Mouse (Mus musculus): Measurements from ENCODE around the gene 1700057G04Rik. TPM values are rescaled to one million over a fixed set of nuclear protein-coding genes. Genes with fewer than 3 reads are reported as not detected.

Gene 1700057G04Rik
- polyA plus RNA-seq, 1 experiment from 2014 or later, result not detected

DNA sequence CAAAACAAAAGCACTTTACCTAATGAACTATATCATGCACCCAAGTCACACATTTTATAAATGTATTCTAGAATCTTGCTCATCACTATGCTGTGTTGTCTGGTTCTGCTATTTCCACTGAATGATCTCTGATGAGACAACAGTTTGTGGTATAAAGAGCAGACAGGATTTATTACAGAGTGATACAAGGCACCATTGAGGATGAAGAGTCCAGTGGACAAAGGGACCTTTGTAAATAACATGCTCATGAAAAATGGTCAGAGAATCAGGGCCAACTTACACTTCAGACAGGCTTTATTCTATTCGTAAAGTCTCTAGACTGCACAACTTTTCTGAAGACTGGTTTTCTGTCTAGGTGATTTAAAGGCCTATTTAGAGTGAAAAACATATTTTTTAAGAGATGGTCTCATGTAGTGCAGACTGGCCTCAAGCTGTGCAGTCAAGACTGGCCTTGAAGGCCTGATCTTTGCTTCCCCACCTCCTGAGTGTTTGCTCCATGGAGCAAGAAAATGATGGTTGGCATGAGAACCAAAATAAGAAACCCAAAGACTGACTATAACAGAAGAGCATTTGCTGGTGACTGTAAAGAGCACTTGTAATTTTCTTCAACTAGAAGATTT is 51.6 kb downstream of the 1700057G04Rik start:
- DNase-seq (ENCODE audit: low spot score) (no peak), ATAC-seq (replicated peaks; ENCODE audit: low FRiP score) (no peak)
- 87% methylated on average over 1 of the region's 1 CpGs for WGBS
- no peak overlapping the region for H3K4me2 ChIP-seq
- H3K36me3 ChIP-seq (ENCODE audit: control insufficient read depth, insufficient read depth, low read length), result no peaks in the 10 kb centered on the region
- H3K27me3 ChIP-seq (replicated peaks; ENCODE audit: control insufficient read depth, insufficient read depth, low read length), result no peaks in the 10 kb centered on the region
- no peak overlapping the region for H3K9ac ChIP-seq (ENCODE audit: low read depth, low read length)
- no peaks in the 10 kb centered on the region for H3K9me3 ChIP-seq (ENCODE audit: control insufficient read depth, low read length)
- no peak overlapping the region for H3K4me3 ChIP-seq (ENCODE audit: low read depth, low read length)
- no peaks in the 10 kb centered on the region for H3K4me1 ChIP-seq (replicated peaks; ENCODE audit: control insufficient read depth, insufficient read depth, low read length)
- no peak overlapping the region for H3K27ac ChIP-seq (ENCODE audit: low read depth, low read length)

DNA sequence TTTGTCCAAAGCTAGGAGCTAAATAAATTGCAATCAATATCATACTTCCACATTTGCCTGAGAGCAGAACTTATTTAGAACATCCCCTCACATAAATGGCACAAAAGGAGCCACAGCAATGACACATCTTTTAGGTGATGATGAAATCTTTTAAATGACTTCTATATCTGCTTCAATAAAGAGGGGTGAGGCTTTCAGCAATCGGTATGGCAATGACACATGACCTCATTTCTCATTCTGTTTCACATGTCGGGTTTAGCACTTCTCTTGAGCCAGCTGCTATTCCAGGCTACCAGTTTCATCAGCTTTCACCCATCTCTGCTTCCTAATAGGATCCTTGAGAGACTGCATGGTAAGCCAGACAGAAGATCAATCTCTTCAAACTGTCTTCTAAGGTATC is 54.3 kb downstream of the 1700057G04Rik start:
- H3K9me3 ChIP-seq (ENCODE audit: control insufficient read depth, low read length), result no peaks in the 10 kb centered on the region
- no peaks in the 10 kb centered on the region for H3K27me3 ChIP-seq (replicated peaks; ENCODE audit: control insufficient read depth, insufficient read depth, low read length)
- DNase-seq (ENCODE audit: low spot score) (no peak), ATAC-seq (replicated peaks; ENCODE audit: low FRiP score) (no peak)
- H3K27ac ChIP-seq (ENCODE audit: low read depth, low read length), result no peak overlapping the region
- no peak overlapping the region for H3K4me3 ChIP-seq (ENCODE audit: low read depth, low read length)
- no peak overlapping the region for H3K4me2 ChIP-seq
- 79% methylated on average over 2 of the region's 2 CpGs for WGBS
- H3K36me3 ChIP-seq (ENCODE audit: control insufficient read depth, insufficient read depth, low read length), result no peaks in the 10 kb centered on the region
- no peaks in the 10 kb centered on the region for H3K4me1 ChIP-seq (replicated peaks; ENCODE audit: control insufficient read depth, insufficient read depth, low read length)
- no peak overlapping the region for H3K9ac ChIP-seq (ENCODE audit: low read depth, low read length)

DNA sequence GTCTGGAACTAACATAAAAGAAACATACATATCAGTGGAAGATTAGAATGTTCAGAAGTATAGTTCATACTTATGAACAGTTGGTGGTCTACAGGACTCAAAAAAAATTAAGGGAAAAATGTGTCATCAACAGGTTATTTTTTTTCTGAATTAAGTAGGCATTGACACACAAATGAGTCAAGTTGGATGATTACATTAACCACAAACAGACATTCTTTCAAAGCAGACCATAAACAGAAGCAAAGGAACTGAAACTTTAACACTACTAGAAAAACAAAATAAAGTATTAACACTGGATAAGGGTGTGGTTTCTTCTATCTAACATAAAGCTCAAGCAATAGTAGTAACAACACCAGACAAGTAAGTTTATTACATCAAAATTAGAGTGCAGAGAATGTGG is 59.7 kb downstream of the 1700057G04Rik start:
- Histone ChIP-seq H3K27me3 (replicated peaks; ENCODE audit: control insufficient read depth, insufficient read depth, low read length) (no peaks in the 10 kb centered on the region), H3K4me3 (ENCODE audit: low read depth, low read length) (no peak overlapping the region), H3K4me2 (no peak overlapping the region), H3K4me1 (replicated peaks; ENCODE audit: control insufficient read depth, insufficient read depth, low read length) (no peaks in the 10 kb centered on the region), H3K36me3 (ENCODE audit: control insufficient read depth, insufficient read depth, low read length) (no peaks in the 10 kb centered on the region), H3K27ac (ENCODE audit: low read depth, low read length) (no peak overlapping the region), H3K9me3 (ENCODE audit: control insufficient read depth, low read length) (no peaks in the 10 kb centered on the region), H3K9ac (ENCODE audit: low read depth, low read length) (no peak overlapping the region)
- ATAC-seq (replicated peaks; ENCODE audit: low FRiP score), result no peak
- no peak for DNase-seq (ENCODE audit: low spot score)

DNA sequence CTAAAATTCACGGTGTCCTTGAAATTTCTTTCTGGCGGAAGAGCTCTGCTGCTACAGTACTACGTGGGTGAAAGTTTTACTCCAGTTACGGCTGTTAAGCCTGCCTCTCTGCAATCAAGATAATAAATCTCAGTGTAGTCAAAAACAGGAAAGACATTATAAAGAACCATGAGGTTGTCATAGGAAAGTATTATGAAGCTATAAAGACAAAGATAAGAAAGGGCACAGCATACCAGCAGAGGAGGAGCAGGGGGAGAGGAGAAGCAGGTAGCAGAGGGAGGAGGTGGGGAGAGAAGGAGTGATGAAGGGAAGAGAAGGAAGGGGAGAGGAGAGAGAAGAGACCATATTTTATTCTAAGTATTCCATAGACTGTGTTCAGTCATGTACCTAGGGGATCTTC is 64.7 kb downstream of the 1700057G04Rik start:
- Histone ChIP-seq H3K27ac (ENCODE audit: low read depth, low read length) (no peak overlapping the region), H3K9me3 (ENCODE audit: control insufficient read depth, low read length) (no peaks in the 10 kb centered on the region), H3K36me3 (ENCODE audit: control insufficient read depth, insufficient read depth, low read length) (no peaks in the 10 kb centered on the region), H3K4me3 (ENCODE audit: low read depth, low read length) (no peak overlapping the region), H3K4me1 (replicated peaks; ENCODE audit: control insufficient read depth, insufficient read depth, low read length) (no peaks in the 10 kb centered on the region), H3K9ac (ENCODE audit: low read depth, low read length) (no peak overlapping the region), H3K4me2 (no peak overlapping the region), H3K27me3 (replicated peaks; ENCODE audit: control insufficient read depth, insufficient read depth, low read length) (no peaks in the 10 kb centered on the region)
- 51% methylated on average over 4 of the region's 4 CpGs for WGBS
- DNase-seq (ENCODE audit: low spot score), result no peak
- no peak for ATAC-seq (replicated peaks; ENCODE audit: low FRiP score)

DNA sequence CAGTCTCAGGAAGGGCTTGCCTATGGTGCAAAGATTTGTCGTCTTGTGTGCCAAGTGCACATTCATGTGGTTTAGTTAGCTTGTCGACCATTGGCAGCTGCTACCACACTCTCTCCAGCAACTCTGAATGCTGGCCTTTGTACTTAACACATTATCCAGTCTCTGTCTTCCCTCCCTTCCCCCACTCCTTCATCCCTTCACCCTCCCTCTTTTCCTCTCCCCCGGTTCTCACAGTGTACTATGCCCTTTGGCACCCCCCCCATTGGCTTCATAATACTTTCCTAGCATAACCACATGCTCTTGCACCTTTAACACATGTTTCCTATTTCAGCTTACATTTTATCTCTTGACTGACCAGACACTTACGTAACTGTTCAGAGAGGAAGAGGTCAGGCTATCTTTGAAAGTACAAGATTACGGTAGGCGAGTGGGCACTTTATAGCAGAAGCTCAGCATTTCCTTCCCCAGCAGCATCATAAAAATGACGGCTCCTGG is 65.6 kb downstream of the 1700057G04Rik start:
- H3K4me1 ChIP-seq (replicated peaks; ENCODE audit: control insufficient read depth, insufficient read depth, low read length), result no peaks in the 10 kb centered on the region
- H3K27me3 ChIP-seq (replicated peaks; ENCODE audit: control insufficient read depth, insufficient read depth, low read length), result no peaks in the 10 kb centered on the region
- DNase-seq (ENCODE audit: low spot score), result no peak
- peak; percentile 36; the same call in 1 of the 2 replicates for ATAC-seq (replicated peaks; ENCODE audit: low FRiP score)
- H3K4me2 ChIP-seq, result no peak overlapping the region
- H3K36me3 ChIP-seq (ENCODE audit: control insufficient read depth, insufficient read depth, low read length), result no peaks in the 10 kb centered on the region
- H3K4me3 ChIP-seq (ENCODE audit: low read depth, low read length), result no peak overlapping the region
- H3K9me3 ChIP-seq (ENCODE audit: control insufficient read depth, low read length), result no peaks in the 10 kb centered on the region
- no peak overlapping the region for H3K27ac ChIP-seq (ENCODE audit: low read depth, low read length)
- 26% methylated on average over 7 of the region's 7 CpGs for WGBS
- no peak overlapping the region for H3K9ac ChIP-seq (ENCODE audit: low read depth, low read length)

DNA sequence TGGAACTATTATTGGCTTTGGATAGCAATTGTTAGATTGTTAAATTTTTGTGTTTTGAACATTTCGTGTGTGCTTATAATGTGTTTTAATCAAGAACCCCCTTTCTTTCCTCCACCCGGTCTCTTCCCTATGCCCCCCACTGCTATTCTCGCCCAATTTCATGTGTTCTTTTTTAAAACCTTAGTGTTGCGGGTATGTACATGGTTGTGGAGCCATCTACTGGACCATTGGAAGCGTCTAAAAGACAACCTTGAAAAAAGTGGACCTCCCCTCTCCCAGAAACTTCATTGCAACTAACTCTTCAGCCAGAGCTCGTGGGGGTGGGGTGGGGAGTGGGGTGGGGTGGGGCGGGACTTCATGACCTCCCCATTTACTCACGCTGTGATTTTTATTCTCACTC is 66.2 kb downstream of the 1700057G04Rik start:
- Histone ChIP-seq H3K27me3 (replicated peaks; ENCODE audit: control insufficient read depth, insufficient read depth, low read length) (no peaks in the 10 kb centered on the region), H3K36me3 (ENCODE audit: control insufficient read depth, insufficient read depth, low read length) (no peaks in the 10 kb centered on the region), H3K4me2 (no peak overlapping the region), H3K4me3 (ENCODE audit: low read depth, low read length) (no peak overlapping the region), H3K9ac (ENCODE audit: low read depth, low read length) (no peak overlapping the region), H3K27ac (ENCODE audit: low read depth, low read length) (no peak overlapping the region), H3K9me3 (ENCODE audit: control insufficient read depth, low read length) (no peaks in the 10 kb centered on the region), H3K4me1 (replicated peaks; ENCODE audit: control insufficient read depth, insufficient read depth, low read length) (no peaks in the 10 kb centered on the region)
- DNase-seq (ENCODE audit: low spot score), result no peak
- WGBS, result 54% methylated on average over 8 of the region's 8 CpGs
- no peak for ATAC-seq (replicated peaks; ENCODE audit: low FRiP score)

DNA sequence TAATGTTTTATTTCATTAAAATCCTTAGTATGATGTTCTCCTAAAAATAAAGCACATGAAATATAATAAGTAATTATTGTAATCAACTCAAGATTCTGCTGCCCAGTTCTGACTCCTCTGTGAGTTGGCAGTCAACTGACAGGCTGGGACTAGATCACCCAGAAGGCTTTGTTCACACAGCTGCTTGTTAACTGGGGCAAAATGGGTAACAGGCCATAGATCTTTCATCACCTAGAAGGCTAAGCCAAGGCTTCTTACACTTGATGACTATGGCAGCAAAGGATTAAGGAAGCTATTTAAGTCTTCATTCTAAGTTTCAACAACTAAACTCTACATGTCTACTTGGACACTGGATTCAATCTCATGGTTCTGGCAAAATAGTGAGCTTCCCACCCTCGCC is 68.8 kb downstream of the 1700057G04Rik start:
- DNase-seq (ENCODE audit: low spot score), result no peak
- no peaks in the 10 kb centered on the region for H3K27me3 ChIP-seq (replicated peaks; ENCODE audit: control insufficient read depth, insufficient read depth, low read length)
- no peak overlapping the region for H3K9ac ChIP-seq (ENCODE audit: low read depth, low read length)
- no peak overlapping the region for H3K4me3 ChIP-seq (ENCODE audit: low read depth, low read length)
- no peaks in the 10 kb centered on the region for H3K4me1 ChIP-seq (replicated peaks; ENCODE audit: control insufficient read depth, insufficient read depth, low read length)
- H3K27ac ChIP-seq (ENCODE audit: low read depth, low read length), result no peak overlapping the region
- 57% methylated on average over 1 of the region's 1 CpGs for WGBS
- no peak for ATAC-seq (replicated peaks; ENCODE audit: low FRiP score)
- H3K4me2 ChIP-seq, result no peak overlapping the region
- no peaks in the 10 kb centered on the region for H3K36me3 ChIP-seq (ENCODE audit: control insufficient read depth, insufficient read depth, low read length)
- H3K9me3 ChIP-seq (ENCODE audit: control insufficient read depth, low read length), result no peaks in the 10 kb centered on the region

DNA sequence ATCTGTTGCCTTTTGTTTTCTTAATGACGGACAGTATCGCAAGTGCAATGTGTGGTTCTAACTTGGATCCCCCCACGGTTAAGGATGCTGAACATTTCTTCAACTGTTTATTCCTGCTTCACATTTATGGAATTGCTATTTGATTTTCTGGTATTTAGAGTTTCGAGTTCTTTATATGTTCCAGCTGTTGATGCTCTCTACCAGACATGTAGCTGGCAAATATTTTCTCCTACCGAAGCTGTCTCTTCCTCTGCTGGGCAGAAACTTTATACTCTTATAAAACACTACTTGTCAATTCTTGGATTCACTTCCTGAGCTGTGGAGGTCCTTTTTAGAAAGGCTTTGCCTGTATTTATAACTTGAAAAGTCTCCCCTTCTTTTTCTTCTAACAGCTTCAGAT is 70.1 kb downstream of the 1700057G04Rik start:
- no peaks in the 10 kb centered on the region for H3K27me3 ChIP-seq (replicated peaks; ENCODE audit: control insufficient read depth, insufficient read depth, low read length)
- H3K4me3 ChIP-seq (ENCODE audit: low read depth, low read length), result no peak overlapping the region
- ATAC-seq (replicated peaks; ENCODE audit: low FRiP score), result no peak
- no peaks in the 10 kb centered on the region for H3K36me3 ChIP-seq (ENCODE audit: control insufficient read depth, insufficient read depth, low read length)
- H3K4me1 ChIP-seq (replicated peaks; ENCODE audit: control insufficient read depth, insufficient read depth, low read length), result no peaks in the 10 kb centered on the region
- no peaks in the 10 kb centered on the region for H3K9me3 ChIP-seq (ENCODE audit: control insufficient read depth, low read length)
- H3K27ac ChIP-seq (ENCODE audit: low read depth, low read length), result no peak overlapping the region
- no peak overlapping the region for H3K9ac ChIP-seq (ENCODE audit: low read depth, low read length)
- DNase-seq (ENCODE audit: low spot score), result no peak
- no peak overlapping the region for H3K4me2 ChIP-seq
- 77% methylated on average over 5 of the region's 5 CpGs for WGBS

DNA sequence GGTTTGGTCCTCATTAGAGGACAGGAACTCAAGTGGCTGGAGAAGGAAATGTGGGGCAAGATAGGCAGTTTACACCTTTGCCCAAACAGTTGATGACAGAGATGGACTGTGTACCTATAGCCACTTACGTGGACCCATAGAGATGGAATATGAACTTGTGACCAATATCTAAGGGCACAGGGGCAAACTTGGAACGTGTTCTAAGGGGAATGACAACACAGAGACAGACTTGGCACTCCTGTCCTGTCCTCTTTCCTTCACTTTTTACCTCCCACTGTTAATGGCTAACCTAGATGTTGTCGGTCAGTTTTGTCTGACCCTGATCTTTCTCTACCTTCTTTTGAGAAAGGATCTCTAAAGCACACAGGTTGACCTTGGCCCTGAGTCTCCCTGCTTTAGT is 74.2 kb downstream of the 1700057G04Rik start:
- Histone ChIP-seq H3K9ac (ENCODE audit: low read depth, low read length) (no peak overlapping the region), H3K27me3 (replicated peaks; ENCODE audit: control insufficient read depth, insufficient read depth, low read length) (no peaks in the 10 kb centered on the region), H3K4me2 (no peak overlapping the region), H3K27ac (ENCODE audit: low read depth, low read length) (no peak overlapping the region), H3K9me3 (ENCODE audit: control insufficient read depth, low read length) (no peaks in the 10 kb centered on the region), H3K4me3 (ENCODE audit: low read depth, low read length) (no peak overlapping the region), H3K4me1 (replicated peaks; ENCODE audit: control insufficient read depth, insufficient read depth, low read length) (no peaks in the 10 kb centered on the region), H3K36me3 (ENCODE audit: control insufficient read depth, insufficient read depth, low read length) (no peaks in the 10 kb centered on the region)
- 69% methylated on average over 3 of the region's 3 CpGs for WGBS
- ATAC-seq (replicated peaks; ENCODE audit: low FRiP score), result no peak
- DNase-seq (ENCODE audit: low spot score), result no peak

All from liver, embryonic 11.5 days (tissue).